Mouse (Mus musculus) intestine, embryonic 16.5 days (tissue): Measurements from ENCODE around the gene Sys1. TPM values are rescaled to one million over a fixed set of nuclear protein-coding genes. Genes with fewer than 3 reads are reported as not detected.
A peak's percentile ranks its signal among the peaks of the same experiment; 100 is the strongest.

Source experiments
- ATAC-seq: fragments of 200-750 bp; cut with Nextera tagmentation; 2 replicates; pipeline ENCODE4 v1.8.0; 2017; ENCODE audit warnings: moderate TSS enrichment, moderate library complexity
- H3K27ac ChIP-seq: fragments of 300-500 bp; sonication (generic); 2 replicates; pipeline ENCODE4 v1.5.1; 2014; ENCODE audit warnings: mild to moderate bottlenecking, low read length
- H3K27me3 ChIP-seq: fragments of 300-500 bp; sonication (generic); replicated peaks from 2 replicates; pipeline ENCODE4 v1.6.1; 2014; ENCODE audit warnings: low read length, control low read depth, mixed read lengths; ENCODE audit not compliant: control insufficient read depth, insufficient read depth
- H3K36me3 ChIP-seq: fragments of 300-500 bp; sonication (generic); 2 replicates; pipeline ENCODE4 v1.6.1; 2014; ENCODE audit warnings: low read length, control low read depth; ENCODE audit not compliant: control insufficient read depth, insufficient read depth
- H3K4me1 ChIP-seq: fragments of 300-500 bp; sonication (generic); 2 replicates; pipeline ENCODE4 v1.6.1; 2014; ENCODE audit warnings: low read length, control low read depth, mixed read lengths; ENCODE audit not compliant: control insufficient read depth, insufficient read depth
- H3K4me2 ChIP-seq: fragments of 300-500 bp; sonication (generic); 2 replicates; pipeline ENCODE4 v1.6.1; 2014; ENCODE audit warnings: low read depth, low read length, control low read depth
- H3K4me3 ChIP-seq: fragments of 300-500 bp; sonication (generic); 2 replicates; pipeline ENCODE4 v1.5.1; 2014; ENCODE audit warnings: mild to moderate bottlenecking, low read length
- H3K9ac ChIP-seq: fragments of 300-500 bp; sonication (generic); 2 replicates; pipeline ENCODE4 v1.6.1; 2014; ENCODE audit warnings: low read depth, low read length
- H3K9me3 ChIP-seq: fragments of 300-500 bp; sonication (generic); 2 replicates; pipeline ENCODE4 v1.6.1; 2016; ENCODE audit warnings: low read length, control low read depth; ENCODE audit not compliant: control insufficient read depth
- WGBS: fragments of 180-500 bp; shearing (Covaris S2); extraction: QIAGEN DNeasy Blood & Tissue Kit; methylation state at CpG from one replicate; pipeline ENCODE4 v1.1.7; 2014; 5-methylcytosine and 5-hydroxymethylcytosine counted together
- polyA plus RNA-seq: library from polyadenylated mRNA; unstranded; fragments of >200 nt; fragmentation: Nextera tagmentation; extraction: Ambion mirVana; gene quantifications from 2 replicates; pipeline ENCODE4 v1.2.1, GENCODE M21; 2015

Sys1 gene
- polyA plus RNA-seq, 1 experiment from 2014 or later: 56.4 TPM

GRCm38 (mm10) chr2:164431676-164432465 lies 24.9 kb upstream of the Sys1 start:
- Histone ChIP-seq H3K4me3 (peak overlapping the region; percentile 27), H3K27ac (peak overlapping the region; percentile 95), H3K4me1 (peaks cover 73% of the 10 kb centered on the region), H3K36me3 (peaks cover 7% of the 10 kb centered on the region; the same call in 1 of the 2 replicates), H3K9ac (peak overlapping the region; percentile 69), H3K9me3 (no peaks in the 10 kb centered on the region), H3K4me2 (peak overlapping the region; percentile 60), H3K27me3 (no peaks in the 10 kb centered on the region)
- 39% methylated on average over 9 of the region's 9 CpGs for WGBS
- peak; percentile 67 for ATAC-seq

DNA sequence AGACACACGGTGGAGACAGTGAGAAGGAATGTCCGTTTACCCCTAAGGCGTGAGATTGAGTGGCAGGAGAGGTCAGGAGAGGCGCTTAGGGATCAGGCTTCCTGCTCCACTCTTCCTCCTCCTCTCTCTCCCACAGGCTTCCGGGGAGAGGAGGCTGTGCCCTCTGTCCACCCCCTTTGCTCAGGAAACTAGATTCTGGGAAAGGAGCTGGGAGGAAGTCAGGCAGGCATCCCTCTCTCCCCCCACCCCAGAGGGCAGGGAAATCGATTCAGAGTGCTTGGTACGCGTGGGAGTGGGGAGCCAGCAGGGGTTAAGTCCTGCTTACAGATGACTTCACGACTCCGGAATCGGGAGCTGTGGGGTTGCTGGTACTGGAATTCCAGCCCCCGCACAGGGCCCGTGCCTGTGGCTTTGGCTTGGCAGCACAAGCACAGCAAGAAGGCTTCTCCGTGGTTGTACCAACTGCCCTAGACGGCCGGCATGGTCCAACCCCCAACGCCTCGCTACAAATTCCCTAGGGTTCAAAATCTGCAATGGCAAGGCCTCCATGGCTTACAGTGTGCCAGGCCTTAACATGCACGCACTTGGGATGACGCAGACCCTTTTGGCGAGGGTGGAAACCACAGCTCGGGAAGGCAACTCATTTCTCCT lies 24.1 kb upstream of the Sys1 start:
- Histone ChIP-seq H3K9me3 (no peaks in the 10 kb centered on the region), H3K27ac (peak overlapping the region; percentile 95), H3K9ac (peak overlapping the region; percentile 69), H3K36me3 (peaks cover 7% of the 10 kb centered on the region; the same call in 1 of the 2 replicates), H3K4me1 (peaks cover 74% of the 10 kb centered on the region), H3K4me2 (peak overlapping the region; percentile 60), H3K4me3 (peak overlapping the region; percentile 27), H3K27me3 (no peaks in the 10 kb centered on the region)
- 16% methylated on average over 22 of the region's 22 CpGs for WGBS
- ATAC-seq: 0 out of 2 replicates have a peak, but pooled peaks have one; percentile 4

- 63% methylated on average over 9 of the region's 9 CpGs for WGBS
- Histone ChIP-seq H3K27me3 (no peaks in the 10 kb centered on the region), H3K4me1 (peaks cover 74% of the 10 kb centered on the region), H3K9ac (peak overlapping the region; percentile 69), H3K27ac (peak overlapping the region; percentile 95), H3K36me3 (peaks cover 5% of the 10 kb centered on the region; the same call in 1 of the 2 replicates), H3K9me3 (no peaks in the 10 kb centered on the region), H3K4me2 (peak overlapping the region; percentile 60), H3K4me3 (peak overlapping the region; percentile 27)
- ATAC-seq: no peak
Measured at GRCm38 (mm10) chr2:164433278-164433895, 23.4 kb upstream of the Sys1 start.

DNA sequence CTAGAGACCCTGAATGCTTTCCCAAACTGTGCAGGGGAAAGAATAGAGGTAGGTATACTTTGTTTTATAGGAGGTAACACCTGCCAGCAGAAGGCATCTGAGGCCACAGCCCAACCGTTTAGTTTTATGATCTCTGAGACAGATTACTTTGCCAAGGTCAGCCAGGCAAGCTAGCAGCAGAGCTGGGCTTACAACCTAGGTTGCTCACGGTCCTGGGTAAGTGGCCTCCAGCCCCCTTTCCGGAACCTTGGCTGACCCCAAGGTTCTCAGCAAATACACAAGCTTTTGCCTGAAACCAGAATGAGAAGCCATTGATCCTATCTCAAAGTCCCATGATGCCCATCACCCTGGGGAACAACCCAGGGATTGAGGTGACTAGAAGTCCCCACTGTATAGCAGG lies 22.1 kb upstream of the Sys1 start:
- H3K4me1 ChIP-seq: peaks cover 77% of the 10 kb centered on the region
- H3K27me3 ChIP-seq: no peaks in the 10 kb centered on the region
- no peaks in the 10 kb centered on the region for H3K9me3 ChIP-seq
- ATAC-seq: no peak
- 47% methylated on average over 3 of the region's 3 CpGs for WGBS
- H3K27ac ChIP-seq: peak overlapping the region; percentile 95
- 0 out of 2 replicates have a peak overlapping the region, but pooled peaks have one; percentile 2 for H3K4me3 ChIP-seq
- H3K36me3 ChIP-seq: no peaks in the 10 kb centered on the region
- H3K9ac ChIP-seq: no peak overlapping the region
- peak overlapping the region; percentile 59 for H3K4me2 ChIP-seq

DNA sequence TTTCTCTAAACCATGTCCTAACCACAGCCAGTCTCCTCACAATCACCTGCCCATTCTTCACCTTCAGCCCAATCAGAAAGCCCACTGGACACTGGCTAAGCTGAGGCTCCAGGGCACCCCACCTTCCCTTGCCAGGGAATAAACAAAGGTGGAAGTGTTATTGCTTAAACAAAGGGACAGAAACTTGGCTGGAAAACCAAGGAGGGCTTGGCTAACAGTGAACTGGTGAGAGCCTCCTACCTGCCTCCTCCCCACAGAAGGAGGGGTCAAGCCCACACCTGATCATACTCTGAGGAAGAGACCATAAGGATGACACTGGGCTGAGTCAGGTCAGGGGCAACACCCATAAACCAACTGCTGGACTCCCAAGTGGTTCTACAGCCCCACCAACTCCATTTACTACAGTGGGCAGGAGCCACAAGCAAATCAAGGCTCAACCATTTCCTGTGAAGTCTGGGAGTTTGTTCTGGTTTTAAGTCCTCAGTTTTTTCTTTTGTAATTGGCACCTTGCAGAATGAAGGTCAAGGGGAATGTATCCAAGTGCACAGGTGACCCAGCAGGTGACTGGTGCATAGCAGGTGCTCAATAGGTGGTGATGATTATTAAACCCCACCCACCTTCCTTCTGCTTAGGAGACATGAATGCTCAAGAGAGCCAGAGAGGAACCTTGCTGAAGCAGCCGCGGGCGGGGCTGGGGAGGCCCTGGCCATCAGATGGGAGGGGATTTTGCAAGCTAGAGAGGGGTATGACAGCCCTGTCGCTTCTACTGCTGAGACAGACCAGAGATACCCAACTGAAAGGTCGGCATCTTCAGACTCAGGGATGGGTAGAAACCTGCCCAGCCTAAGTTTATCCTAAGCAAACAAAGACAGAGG lies 21.3 kb upstream of the Sys1 start:
- H3K36me3 ChIP-seq: no peaks in the 10 kb centered on the region
- H3K4me1 ChIP-seq: peaks cover 78% of the 10 kb centered on the region
- no peaks in the 10 kb centered on the region for H3K27me3 ChIP-seq
- peak overlapping the region; percentile 95 for H3K27ac ChIP-seq
- 25% methylated on average over 5 of the region's 5 CpGs for WGBS
- peak overlapping the region; percentile 59 for H3K4me2 ChIP-seq
- ATAC-seq: no peak
- no peak overlapping the region for H3K4me3 ChIP-seq
- H3K9me3 ChIP-seq: no peaks in the 10 kb centered on the region
- peak overlapping the region; percentile 63; the same call in 1 of the 2 replicates for H3K9ac ChIP-seq

DNA sequence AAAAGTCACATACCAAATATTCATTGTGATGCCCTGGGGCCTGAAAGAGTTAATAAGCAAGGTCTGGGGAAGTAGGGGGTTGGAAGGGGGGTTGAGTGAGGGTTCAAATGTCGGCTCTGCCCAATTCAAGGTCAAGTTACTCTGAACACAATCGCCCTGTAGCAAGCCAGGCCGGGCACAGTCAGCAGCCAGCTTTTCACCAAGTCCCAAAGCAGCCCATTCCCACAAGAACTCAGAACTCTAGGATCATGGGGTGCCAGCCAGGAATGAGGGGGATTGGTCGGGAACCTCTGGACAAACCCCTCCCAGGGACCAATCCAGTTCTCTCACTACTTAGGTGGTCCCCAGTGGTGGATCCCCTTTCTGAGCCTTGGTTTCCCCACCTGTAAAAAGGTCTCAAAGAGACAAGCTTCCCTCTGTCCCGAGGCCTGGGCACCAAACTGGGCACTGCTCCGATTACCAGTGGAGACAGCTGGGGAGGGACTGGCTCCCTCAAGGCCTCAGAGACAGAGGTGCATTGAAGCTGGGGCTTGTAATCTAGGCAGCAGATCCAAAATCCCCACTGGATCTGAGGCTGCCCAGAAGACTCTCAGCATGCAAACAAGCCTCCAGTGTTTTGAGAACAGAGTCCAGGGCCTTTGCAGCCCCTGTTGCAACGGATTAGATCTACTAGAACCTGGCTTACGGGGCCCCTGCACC lies 20.4 kb upstream of the Sys1 start:
- 24% methylated on average over 8 of the region's 8 CpGs for whole genome bisulfite sequencing
- peaks cover 71% of the 10 kb centered on the region for H3K4me1 ChIP-seq
- H3K9me3 ChIP-seq: no peaks in the 10 kb centered on the region
- H3K36me3 ChIP-seq: no peaks in the 10 kb centered on the region
- H3K27me3 ChIP-seq: no peaks in the 10 kb centered on the region
- H3K9ac ChIP-seq: peak overlapping the region; percentile 63
- H3K27ac ChIP-seq: peak overlapping the region; percentile 95
- peak overlapping the region; percentile 28 for H3K4me3 ChIP-seq
- ATAC-seq: no peak
- H3K4me2 ChIP-seq: peak overlapping the region; percentile 59

DNA sequence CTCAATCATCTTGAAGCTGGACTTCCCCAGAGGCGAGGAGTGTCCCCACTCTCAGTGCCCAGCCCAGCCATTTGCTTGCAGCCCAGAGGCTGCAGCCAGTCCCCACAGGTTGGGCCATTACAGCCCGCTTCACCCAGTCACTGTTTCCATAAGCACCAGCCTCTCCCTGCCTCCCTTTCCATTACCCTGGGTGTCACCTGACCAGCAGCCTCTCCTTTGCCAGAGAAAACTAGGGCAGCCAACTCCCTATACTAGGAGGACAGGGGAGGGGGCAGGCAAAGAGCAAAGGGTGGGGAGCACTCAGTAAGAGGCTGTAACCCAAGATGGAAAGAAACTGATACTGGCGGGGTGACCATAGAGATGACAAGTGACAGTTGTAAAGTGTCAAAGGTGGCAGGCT lies 19.8 kb upstream of the Sys1 start:
- Histone ChIP-seq H3K27me3 (no peaks in the 10 kb centered on the region), H3K9ac (peak overlapping the region; percentile 63), H3K36me3 (no peaks in the 10 kb centered on the region), H3K4me2 (peak overlapping the region; percentile 59), H3K27ac (peak overlapping the region; percentile 95), H3K4me1 (peaks cover 65% of the 10 kb centered on the region), H3K9me3 (no peaks in the 10 kb centered on the region), H3K4me3 (peak overlapping the region; percentile 28)
- ATAC-seq: peak; percentile 66
- 49% methylated on average over 3 of the region's 3 CpGs for whole genome bisulfite sequencing

- no peaks in the 10 kb centered on the region for H3K27me3 ChIP-seq
- H3K9ac ChIP-seq: 0 out of 2 replicates have a peak overlapping the region, but pooled peaks have one; percentile 20
- H3K4me3 ChIP-seq: peak overlapping the region; percentile 30
- ATAC-seq: peak; percentile 78
- no peaks in the 10 kb centered on the region for H3K36me3 ChIP-seq
- 43% methylated on average over 6 of the region's 6 CpGs for WGBS
- H3K27ac ChIP-seq: peak overlapping the region; percentile 95
- H3K4me2 ChIP-seq: peak overlapping the region; percentile 84
- no peaks in the 10 kb centered on the region for H3K9me3 ChIP-seq
- peaks cover 58% of the 10 kb centered on the region for H3K4me1 ChIP-seq
Measured at GRCm38 (mm10) chr2:164437710-164438109, 19.1 kb upstream of the Sys1 start.
